Mouse (Mus musculus): ENCODE measurements around the gene Pnmt. TPM values are rescaled to one million over a fixed set of nuclear protein-coding genes. Genes with fewer than 3 reads are reported as not detected.

The Pnmt gene
- polyA plus RNA-seq (2012), result not detected in 2 replicates

GRCm38 (mm10) chr11:98385638-98386585 is at the start of gene Pnmt:
Gene Pnmt (plus strand): TSS chr11:98386450.

GRCm38 (mm10) chr11:98348083-98348961 is 37.9 kb upstream of the Pnmt start, which contains the start of gene Ppp1r1b:
Gene Ppp1r1b (plus strand): TSS chr11:98348404.

GRCm38 (mm10) chr11:98358161-98359083 is 27.8 kb upstream of the Pnmt start, which contains the start of gene Stard3:
Gene Stard3 (plus strand): TSS chr11:98358368.

GRCm38 (mm10) chr11:98383261-98384030 is 2.8 kb upstream of the Pnmt start, which contains the start of gene Tcap:
Gene Tcap (plus strand): TSS chr11:98383811.

GRCm38 (mm10) chr11:98400161-98400726 is 14.0 kb downstream of the Pnmt start, which contains the start of gene Pgap3:
Gene Pgap3 (minus strand): TSS chr11:98400490.

GRCm38 (mm10) chr11:98412273-98412796 is 26.1 kb downstream of the Pnmt start, which contains the start of gene Erbb2:
Gene Erbb2 (plus strand): TSS chr11:98412470.

Other genes with a start within 250 kb of the Pnmt start
- gene Fbxl20, start 236.0 kb upstream of the Pnmt start, polyA plus RNA-seq (2012), result 6.3 and 7.8 TPM in 2 replicates
- 11.1 and 12.5 TPM in 2 replicates for gene Med1, start 193.2 kb upstream of the Pnmt start, polyA plus RNA-seq (2012)
- 12.8 and 16.4 TPM in 2 replicates for gene Cdk12, start 183.4 kb upstream of the Pnmt start, polyA plus RNA-seq (2012)
- gene Neurod2, start 56.8 kb upstream of the Pnmt start, polyA plus RNA-seq (2012), result 0.04 TPM in 1 of 2 replicates, not detected in the other
- 0.09 TPM in 1 of 2 replicates, not detected in the other for gene Ppp1r1b, start 38.0 kb upstream of the Pnmt start, polyA plus RNA-seq (2012)
- gene Stard3, start 28.1 kb upstream of the Pnmt start, polyA plus RNA-seq (2012), result 35.9 and 43.7 TPM in 2 replicates
- gene Tcap, start 2.6 kb upstream of the Pnmt start, polyA plus RNA-seq (2012), result 0.26 TPM in 1 of 2 replicates, not detected in the other
- gene Pgap3, start 14.0 kb downstream of the Pnmt start, polyA plus RNA-seq (2012), result 13.2 and 14.3 TPM in 2 replicates
- gene Erbb2, start 26.0 kb downstream of the Pnmt start, polyA plus RNA-seq (2012), result not detected in 2 replicates
- gene Mien1, start 52.5 kb downstream of the Pnmt start, polyA plus RNA-seq (2012), result 57.5 and 63.4 TPM in 2 replicates
- gene Grb7, start 59.9 kb downstream of the Pnmt start, polyA plus RNA-seq (2012), result 0.75 and 2.6 TPM in 2 replicates
- gene Ikzf3, start 159.6 kb downstream of the Pnmt start, polyA plus RNA-seq (2012), result 0.79 and 0.83 TPM in 2 replicates
- 0.17 and 0.28 TPM in 2 replicates for gene Zpbp2, start 164.6 kb downstream of the Pnmt start, polyA plus RNA-seq (2012)
- gene Ormdl3, start 200.9 kb downstream of the Pnmt start, polyA plus RNA-seq (2012), result 22.3 and 28.1 TPM in 2 replicates
- 0.12 TPM in 1 of 2 replicates, not detected in the other for gene Lrrc3c, start 211.8 kb downstream of the Pnmt start, polyA plus RNA-seq (2012)
- not detected in 2 replicates for gene Gm12355, start 239.2 kb downstream of the Pnmt start, polyA plus RNA-seq (2012)
- gene Gsdma3, start 239.9 kb downstream of the Pnmt start, polyA plus RNA-seq (2012), result not detected in 2 replicates